Mouse (Mus musculus) testis, postnatal 10 days (tissue): ENCODE data around the gene Aldh18a1.

Experiments
- DNase-seq: peaks from one replicate; pipeline ENCODE4 v3.0.0; 2021; ENCODE audit warnings: low spot score

The Aldh18a1 gene

DNA sequence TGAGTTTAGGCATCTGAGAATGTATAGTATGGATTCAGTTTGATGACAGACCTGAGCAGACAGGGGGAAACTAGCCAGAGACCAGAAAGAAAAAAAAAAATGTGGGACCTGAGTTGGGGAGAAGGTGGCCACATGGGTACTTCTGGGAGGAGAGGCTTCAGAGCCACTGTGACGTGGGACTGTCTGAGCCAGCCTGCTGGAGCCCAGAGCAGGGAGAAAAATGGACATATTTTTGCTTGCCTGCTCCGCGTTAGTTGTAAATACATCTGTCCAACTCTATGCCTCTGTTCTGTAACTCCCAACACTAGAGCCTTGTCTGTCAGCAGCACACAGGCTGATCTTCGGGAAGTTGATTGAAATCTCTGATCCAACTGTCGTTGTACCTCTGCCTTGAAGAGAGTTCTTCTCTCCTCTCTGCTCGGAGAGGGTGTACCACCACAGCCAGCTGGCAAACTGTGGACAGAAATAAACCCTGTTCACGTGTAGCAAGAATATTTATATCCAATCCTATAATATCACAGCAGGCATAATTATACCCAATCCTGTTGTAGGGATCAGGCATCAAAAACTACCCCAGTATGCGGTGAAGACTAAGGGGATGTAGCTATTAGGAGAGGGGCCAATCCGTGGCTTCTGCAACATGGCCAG is 61.8 kb downstream of the Aldh18a1 start:
- DNase-seq: no peak

DNA sequence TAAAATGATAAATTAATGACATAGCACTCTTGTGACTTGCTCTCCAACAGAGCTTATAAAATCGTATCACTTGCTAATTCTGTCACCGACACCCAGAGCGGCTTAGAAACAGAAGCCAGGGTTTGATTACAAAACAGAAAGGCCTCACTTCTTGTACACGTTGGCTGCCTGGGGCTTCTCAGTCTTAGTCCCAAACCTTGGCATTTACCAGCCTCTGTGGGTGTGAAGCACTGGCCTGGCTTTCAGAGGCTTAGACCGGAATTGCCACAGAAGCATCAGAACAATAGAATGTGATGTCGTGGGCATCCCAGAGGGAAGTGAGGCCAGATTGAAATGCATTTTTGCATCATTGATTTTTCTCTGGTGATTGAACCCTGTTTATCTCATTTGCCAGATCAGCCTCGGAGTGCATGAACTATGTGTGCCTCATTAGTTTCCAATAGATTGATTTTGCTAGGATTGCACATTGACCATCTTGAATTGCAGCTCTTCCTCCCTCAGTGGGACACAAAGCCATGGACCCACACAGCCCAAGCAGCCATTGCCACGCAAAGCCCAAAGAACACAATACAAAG is 64.7 kb downstream of the Aldh18a1 start:
- DNase-seq: no peak

DNA sequence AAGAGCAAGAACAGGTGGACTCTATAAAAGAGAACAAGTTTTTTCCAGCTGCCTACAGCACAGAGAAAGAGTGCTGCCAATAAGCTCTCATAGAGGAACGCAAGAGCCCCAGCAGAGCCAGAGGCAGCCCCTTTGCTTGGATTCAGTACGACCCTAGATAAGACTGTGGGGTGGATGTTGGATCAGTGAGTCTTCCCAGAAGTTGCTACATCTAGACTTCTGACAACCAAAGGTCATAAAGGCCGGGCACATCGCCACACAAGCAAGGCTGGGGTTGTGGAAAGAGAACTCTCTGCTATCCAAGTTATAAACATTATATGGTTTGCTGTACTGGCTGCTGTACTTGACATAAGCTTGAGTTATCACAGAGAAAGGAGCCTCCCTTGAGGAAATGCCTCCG is 67.9 kb downstream of the Aldh18a1 start:
- no peak for DNase-seq

DNA sequence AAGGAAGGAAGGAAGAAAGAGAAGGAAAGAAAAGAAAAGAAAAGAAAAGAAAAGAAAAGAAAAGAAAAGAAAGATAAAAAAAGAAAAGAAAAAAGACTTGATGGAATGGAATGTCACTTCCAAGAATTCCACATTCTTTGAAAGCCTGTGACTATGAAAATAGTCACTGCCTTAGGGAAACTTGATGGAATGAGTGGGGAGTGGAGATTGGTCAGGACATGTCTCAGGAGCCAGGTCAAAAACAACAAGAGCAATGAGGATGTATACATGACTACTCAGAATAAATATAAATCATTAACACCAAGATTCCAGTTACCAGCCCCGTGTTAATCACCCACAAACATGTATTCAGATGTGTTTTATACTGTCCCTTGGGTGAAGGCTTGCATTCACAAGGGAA is 69.6 kb downstream of the Aldh18a1 start:
- DNase-seq: no peak

DNA sequence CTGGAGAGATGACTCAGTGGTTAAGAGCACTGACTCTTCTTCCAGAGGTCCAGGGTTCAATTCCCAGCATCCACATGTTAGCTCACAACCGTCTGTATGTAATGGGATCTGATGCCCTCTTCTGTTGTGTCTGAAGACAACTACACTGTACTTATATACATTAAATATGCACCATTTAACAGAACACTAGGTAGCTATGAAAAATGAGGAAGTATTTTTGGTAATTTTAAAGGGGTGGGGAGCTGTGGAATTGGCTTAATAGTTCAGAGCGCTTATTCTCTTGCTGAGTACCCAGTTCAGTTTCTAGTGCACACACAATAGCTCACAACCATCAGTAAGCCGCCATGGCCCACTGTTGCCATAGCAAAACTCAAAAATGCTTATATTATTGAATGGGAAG is 72.7 kb downstream of the Aldh18a1 start:
- DNase-seq: no peak

DNA sequence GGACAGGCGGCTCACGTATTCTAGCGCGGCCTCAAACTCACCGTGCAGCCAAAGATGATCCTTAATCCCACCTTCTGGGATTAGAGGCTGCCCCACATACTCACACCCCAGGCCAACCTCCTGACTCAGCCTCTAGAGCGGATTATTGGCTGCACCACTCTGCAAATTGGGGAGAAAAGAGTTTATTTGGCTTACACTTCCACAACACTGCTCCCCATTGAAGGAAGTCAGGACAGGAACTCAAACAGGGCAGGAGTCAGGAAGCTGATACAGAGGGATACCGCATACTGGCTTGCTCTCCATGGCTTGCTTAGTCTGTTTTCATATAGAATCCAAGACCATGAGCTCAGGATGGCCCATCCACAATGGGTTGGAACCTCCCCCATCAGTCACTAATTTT is 73.9 kb downstream of the Aldh18a1 start:
- no peak for DNase-seq

DNA sequence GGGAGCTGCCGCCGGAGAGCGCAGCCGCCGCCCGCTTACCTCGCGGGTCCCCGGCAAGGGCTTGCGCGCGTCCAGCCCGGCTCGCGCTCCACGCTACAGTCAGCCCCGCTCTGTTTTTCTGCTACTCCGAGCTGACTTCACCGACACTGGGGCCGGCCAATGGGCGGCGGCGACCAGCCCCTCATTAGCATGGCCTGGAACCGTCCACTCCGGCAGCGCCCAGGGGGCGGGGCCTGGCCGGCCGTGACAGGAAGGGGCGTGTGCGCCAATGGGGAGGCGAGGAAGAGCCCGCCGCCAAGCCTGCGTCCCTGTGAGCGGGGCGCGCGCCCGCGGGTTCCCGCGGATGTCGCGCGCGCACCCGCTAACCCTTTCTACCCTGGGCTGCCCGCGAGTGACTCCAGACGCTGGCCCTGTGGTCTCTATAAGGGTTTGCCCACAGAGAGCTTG is 74.6 kb downstream of the Aldh18a1 start, which contains the start of gene Sorbs1:
Gene Sorbs1 (minus strand): TSS at position 148 of the 447 bp plus-strand sequence.
- peak; percentile 96 for DNase-seq

DNA sequence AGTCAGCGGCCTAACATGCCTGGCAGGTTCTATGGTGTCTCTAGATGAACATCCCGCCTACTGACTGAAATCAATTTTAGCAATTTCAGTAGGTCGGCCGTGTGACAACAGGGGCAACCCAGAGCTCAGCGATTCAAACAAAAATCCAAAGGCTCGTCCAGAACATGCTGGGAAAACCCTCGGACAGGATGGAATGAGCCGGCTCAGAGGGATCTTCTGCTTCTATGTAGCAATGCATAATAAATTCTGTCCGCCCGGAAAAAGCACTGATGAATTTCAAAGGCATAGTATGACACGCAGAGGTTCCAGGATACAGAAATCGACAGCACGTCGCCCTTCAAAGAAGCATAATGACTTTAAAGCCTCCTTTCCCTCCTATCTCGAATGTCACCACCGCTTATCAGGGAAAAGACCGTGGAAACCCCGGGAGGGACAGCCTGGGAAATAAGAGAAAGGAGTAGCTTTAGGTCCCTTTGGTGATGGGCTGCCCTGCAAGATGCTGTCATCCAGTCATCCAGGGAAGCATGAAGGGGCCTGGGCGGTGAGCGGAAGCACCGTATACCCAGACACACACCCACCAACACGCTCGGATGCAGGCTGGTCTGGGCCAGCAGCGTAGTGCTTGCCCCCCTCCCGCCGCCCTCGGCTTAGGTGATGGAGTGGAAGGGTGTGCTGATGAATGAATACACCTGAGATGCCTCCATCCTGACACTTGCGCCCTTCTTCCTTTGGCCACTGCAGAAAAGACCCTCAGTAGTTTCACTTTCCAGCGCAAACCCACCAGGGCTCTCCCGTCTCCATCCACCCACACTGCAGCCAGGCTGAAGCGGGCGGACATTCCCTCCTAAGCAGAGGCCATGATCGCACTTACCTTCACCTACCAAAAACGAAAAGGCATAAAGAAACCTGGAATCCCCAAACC is 75.5 kb downstream of the Aldh18a1 start:
- DNase-seq: peak; percentile 56

DNA sequence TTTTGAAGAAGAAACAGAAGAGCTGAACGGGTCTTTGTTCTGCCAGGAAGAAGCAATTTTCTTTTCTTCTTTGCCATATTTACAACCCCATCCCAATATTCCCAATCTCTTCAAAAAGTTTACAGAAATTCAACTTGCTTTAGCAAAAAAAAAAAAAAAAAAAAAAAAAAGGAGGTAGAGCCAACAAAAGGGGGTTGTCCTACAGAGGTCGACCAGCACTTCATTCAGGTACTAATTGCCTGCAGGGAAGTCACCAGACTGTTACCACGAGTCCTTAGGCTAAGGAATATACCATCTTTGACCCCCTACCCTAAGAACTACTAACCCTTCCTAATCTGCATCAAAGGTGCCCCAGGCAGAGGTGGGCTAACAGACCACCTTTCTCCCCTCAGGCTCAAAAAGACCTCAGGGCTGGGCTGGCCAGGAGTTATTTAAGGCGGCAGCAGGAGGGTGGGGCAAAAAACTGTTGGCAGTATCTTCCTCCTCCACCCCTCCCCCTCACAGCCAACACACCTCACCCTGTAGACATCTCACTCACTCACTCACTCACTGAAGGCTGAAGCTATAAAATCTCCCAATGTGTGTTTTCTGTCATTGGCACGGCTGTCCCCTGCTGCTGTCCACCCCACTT is 76.5 kb downstream of the Aldh18a1 start:
- no peak for DNase-seq

DNA sequence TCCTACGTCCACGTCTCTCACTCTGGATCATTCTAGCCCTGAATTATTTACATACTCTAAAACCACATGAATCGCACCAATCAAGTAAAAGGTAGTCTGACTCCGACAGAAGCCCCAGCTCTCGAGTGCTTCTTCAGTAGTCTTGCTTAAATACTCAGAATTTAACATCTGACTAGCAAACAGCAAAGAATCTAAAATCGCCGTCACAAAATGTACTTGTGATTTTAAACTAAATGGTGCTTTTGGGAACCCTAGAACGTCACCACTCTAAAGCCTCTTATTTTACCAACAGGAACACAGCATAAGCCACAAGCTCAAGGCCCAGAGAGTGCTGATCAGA is 77.2 kb downstream of the Aldh18a1 start:
- no peak for DNase-seq

DNA sequence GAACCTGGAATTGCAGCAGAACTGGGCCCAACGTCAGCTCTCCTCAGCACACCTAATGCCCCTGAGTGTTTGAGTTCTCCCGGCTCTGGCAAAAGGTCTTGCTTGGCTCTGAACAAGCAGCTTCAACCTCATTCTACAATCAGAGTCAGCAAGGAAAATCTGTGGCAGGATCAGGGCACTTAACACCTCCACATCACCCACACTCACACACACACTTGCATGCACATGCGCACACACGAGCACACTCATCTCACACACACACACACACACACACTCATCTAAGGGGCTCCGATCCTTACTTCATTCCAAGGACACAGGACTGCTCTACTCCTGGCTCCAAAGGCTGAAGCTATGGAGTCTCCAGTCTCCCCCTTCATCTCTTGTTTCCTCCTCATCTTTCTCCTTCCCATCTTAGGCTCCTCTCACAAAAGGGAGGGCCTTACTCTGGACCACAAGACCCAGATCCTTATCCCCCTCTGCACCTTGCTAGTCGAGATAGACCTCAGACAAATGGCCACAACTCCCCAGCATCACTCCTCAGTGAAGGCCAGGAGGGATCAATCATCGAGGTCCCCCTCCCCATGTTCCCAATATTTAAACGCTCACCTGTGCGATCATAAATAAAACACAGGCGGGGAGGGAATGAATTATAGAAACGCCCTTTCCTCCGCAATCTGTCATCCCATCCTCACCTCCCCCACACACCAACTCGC is 77.7 kb downstream of the Aldh18a1 start:
- no peak for DNase-seq

DNA sequence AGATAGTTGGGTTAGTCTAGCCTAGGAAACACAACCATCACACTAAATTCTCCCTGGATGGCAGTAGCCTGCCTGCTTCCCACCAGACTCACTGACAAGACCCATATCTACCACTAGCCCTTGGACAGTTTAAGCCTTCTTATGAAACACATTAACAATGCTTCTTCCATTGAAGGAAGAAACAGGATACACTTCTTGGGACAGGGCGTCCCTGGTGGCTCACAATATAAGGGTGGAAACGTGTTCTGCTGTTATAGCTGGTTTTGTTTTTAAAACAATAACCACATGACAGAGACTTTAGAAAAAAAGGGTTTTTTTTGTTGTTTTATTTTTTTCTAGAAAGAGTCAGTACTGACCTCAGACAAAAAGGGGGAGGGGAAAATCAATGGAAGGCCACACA is 79.0 kb downstream of the Aldh18a1 start:
- no peak for DNase-seq

DNA sequence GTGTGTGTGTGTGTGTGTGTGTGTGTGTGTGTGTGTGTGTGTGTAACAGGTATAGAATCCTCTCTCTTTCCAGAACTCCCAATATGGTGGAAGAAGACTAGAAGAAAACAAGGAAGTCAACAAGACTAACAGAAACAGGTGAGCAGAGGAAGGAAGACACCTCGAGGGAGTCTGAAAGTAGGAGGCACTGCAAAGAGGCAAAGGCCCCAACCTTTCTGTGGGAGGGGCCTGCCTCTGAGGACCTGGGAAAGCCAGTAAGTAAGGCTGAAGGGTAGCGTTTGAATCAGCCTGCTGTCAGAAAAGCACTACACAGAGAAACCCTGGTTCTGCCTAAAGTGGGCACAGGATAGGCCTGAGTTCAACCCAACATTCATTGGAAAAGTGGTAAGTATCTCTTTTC is 79.4 kb downstream of the Aldh18a1 start:
- DNase-seq: no peak

DNA sequence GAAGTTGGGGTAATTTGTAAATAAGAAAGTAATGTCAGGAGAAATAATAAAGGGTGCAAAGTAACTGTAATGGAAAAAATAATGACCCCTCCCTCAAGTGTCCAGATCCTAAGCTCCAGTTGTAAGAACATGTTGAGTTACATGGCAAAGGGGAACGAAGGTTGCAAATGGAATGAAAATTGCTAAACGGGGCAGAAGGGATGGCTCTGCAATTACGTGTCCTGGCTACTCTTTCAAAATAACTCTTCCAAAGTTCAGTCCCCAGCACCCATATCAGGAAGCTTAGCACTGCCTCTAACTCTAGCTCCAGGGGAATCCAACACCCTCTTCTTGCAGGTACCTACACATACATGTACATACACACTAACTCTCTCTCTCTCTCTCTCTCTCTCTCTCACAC is 81.3 kb downstream of the Aldh18a1 start:
- DNase-seq: no peak

DNA sequence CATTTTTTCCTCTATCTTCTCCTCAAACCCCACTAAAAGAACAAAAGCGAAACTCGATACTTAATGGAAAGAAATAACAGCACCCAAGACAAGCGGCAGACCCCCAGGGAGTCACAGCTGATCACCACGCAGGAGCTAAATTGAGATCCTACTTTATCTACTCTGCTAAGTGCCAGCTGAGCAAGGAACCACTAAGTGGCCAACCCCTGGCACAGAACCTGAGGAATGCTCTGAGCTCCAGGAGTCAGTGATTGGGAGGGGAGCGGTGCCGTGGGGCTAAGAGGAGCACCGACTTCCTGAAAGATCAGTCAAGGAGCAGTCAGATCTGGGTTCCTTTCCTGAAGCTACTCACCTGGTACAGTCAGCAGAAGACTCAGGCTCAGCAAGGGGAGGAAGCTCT is 83.9 kb downstream of the Aldh18a1 start:
- DNase-seq: no peak
